Mouse (Mus musculus): ENCODE data around the gene Sox6.

- TF ChIP-seq MAZ (IDR thresholded peaks at IDR 0.05; ENCODE audit: low read depth, low read length) (no peak), MAFK (IDR thresholded peaks at IDR 0.05; ENCODE audit: insufficient replicate concordance, low read length) (no peak), HCFC1 (IDR thresholded peaks at IDR 0.05; ENCODE audit: low read depth, low read length) (no peak), TBP (conservative IDR thresholded peaks at IDR 0.05; ENCODE audit: low read depth, low read length) (no peak), CTCF (conservative IDR thresholded peaks at IDR 0.05 in 1 of 2, IDR thresholded peaks at IDR 0.05 in 1 of 2; ENCODE audit: low read depth in 2 of 2, low read length in 2 of 2) (no peak), RCOR1 (conservative IDR thresholded peaks at IDR 0.05; ENCODE audit: low read depth, low read length) (no peak), JUN (IDR thresholded peaks at IDR 0.05; ENCODE audit: insufficient read depth, low read depth, low read length) (no peak), ZC3H11A (IDR thresholded peaks at IDR 0.05; ENCODE audit: low read depth, low read length) (no peak), POLR2A (IDR thresholded peaks at IDR 0.05; ENCODE audit: low read depth, low read length) (no peak), ZNF384 (IDR thresholded peaks at IDR 0.05; ENCODE audit: low read depth, low read length) (no peak), UBTF (IDR thresholded peaks at IDR 0.05; ENCODE audit: low read depth, low read length) (no peak), ZMIZ1 (IDR thresholded peaks at IDR 0.05; ENCODE audit: low read depth, low read length) (no peak), GABPA (IDR thresholded peaks at IDR 0.05; ENCODE audit: insufficient replicate concordance, low read depth, low read length) (no peak)
Measured at GRCm38 (mm10) chr7:115944250-115944649, 94.3 kb downstream of the Sox6 start.
